Mouse (Mus musculus): ENCODE results near the gene Rdh7.

GRCm38 (mm10) chr10:127864931-127865330, 23.7 kb downstream of the Rdh7 start:
- TF ChIP-seq GATA1 (IDR thresholded peaks at IDR 0.05; ENCODE audit: borderline replicate concordance, low read length) (no peak), FLI1 (IDR thresholded peaks at IDR 0.05; ENCODE audit: low read length) (no peak)
